Mouse (Mus musculus) lung, embryonic 14.5 days (tissue): ENCODE measurements around the gene Ankrd55. TPM values are rescaled to one million over a fixed set of nuclear protein-coding genes. Genes with fewer than 3 reads are reported as not detected.
"Not testable (repeated sequence)": the region's sequence is repeated elsewhere in the genome, so short reads cannot be mapped to it uniquely, and the experiment has no call there.

ENCODE experiments used
- ATAC-seq: fragments of 200-750 bp; cut with Nextera tagmentation; 2 replicates; pipeline ENCODE4 v1.8.0; 2017; ENCODE audit warnings: mild to moderate bottlenecking, moderate TSS enrichment, moderate library complexity; ENCODE audit not compliant: insufficient read depth
- DNase-seq: peaks from one replicate; pipeline ENCODE4 v3.0.0-alpha.2; 2015
- H3K27ac ChIP-seq: fragments of 300-500 bp; sonication (generic); 2 replicates; pipeline ENCODE4 v1.5.1; 2014; ENCODE audit warnings: low read depth, mild to moderate bottlenecking, moderate library complexity
- H3K27me3 ChIP-seq: fragments of 300-500 bp; sonication (generic); 2 replicates; pipeline ENCODE4 v1.6.1; 2014; ENCODE audit warnings: low read length, control low read depth; ENCODE audit not compliant: insufficient read depth
- H3K36me3 ChIP-seq: fragments of 300-500 bp; sonication (generic); 2 replicates; pipeline ENCODE4 v1.6.1; 2014; ENCODE audit warnings: control low read depth; ENCODE audit not compliant: insufficient read depth
- H3K4me1 ChIP-seq: fragments of 300-500 bp; sonication (generic); 2 replicates; pipeline ENCODE4 v1.6.1; 2014; ENCODE audit warnings: antibody characterized with exemption, control low read depth; ENCODE audit not compliant: insufficient read depth
- H3K4me2 ChIP-seq: fragments of 300-500 bp; sonication (generic); 2 replicates; pipeline ENCODE4 v1.6.1; 2014; ENCODE audit warnings: mild to moderate bottlenecking
- H3K4me3 ChIP-seq: fragments of 300-500 bp; sonication (generic); 2 replicates; pipeline ENCODE4 v1.5.1; 2014; ENCODE audit warnings: low read depth, low read length
- H3K9ac ChIP-seq: fragments of 300-500 bp; sonication (generic); 2 replicates; pipeline ENCODE4 v1.6.1; 2014
- H3K9me3 ChIP-seq: fragments of 300-500 bp; sonication (generic); 2 replicates; pipeline ENCODE4 v1.6.1; 2016; ENCODE audit warnings: low read depth, low read length, control low read depth
- CTCF ChIP-seq: IDR thresholded peaks from 2 replicates; pipeline ENCODE4 v1.5.1; 2016; ENCODE audit warnings: antibody characterized with exemption, low read depth
- WGBS: fragments of 180-500 bp; shearing (Covaris S2); extraction: QIAGEN DNeasy Blood & Tissue Kit; methylation state at CpG from one replicate; pipeline ENCODE4 v1.1.7; 2014; 5-methylcytosine and 5-hydroxymethylcytosine counted together
- polyA plus RNA-seq: library from polyadenylated mRNA; unstranded; fragments of >200 nt; fragmentation: Nextera tagmentation; extraction: Ambion mirVana; gene quantifications from 2 replicates; pipeline ENCODE4 v1.2.1, GENCODE M21; 2014

Ankrd55 gene
- polyA plus RNA-seq, 1 experiment from 2014 or later = 0.18 TPM

- TF ChIP-seq CTCF = no peak
These were observed 1.7 kb downstream of the Ankrd55 start for GRCm38 (mm10) chr13:112289981-112290380.

GRCm38 (mm10) chr13:112292489-112292888, 4.2 kb downstream of the Ankrd55 start:
- no peak for TF ChIP-seq CTCF
- ATAC-seq (no peak), DNase-seq (no peak)
- Histone ChIP-seq H3K27me3 (no peaks in the 10 kb centered on the region), H3K27ac (no peak overlapping the region), H3K9me3 (no peaks in the 10 kb centered on the region), H3K4me3 (no peak overlapping the region), H3K36me3 (no peaks in the 10 kb centered on the region), H3K9ac (no peak overlapping the region), H3K4me1 (peaks cover 14% of the 10 kb centered on the region), H3K4me2 (no peak overlapping the region)
- WGBS = 45% methylated on average over 4 of the region's 4 CpGs

More at GRCm38 (mm10) chr13:112289981-112290380, 1.7 kb downstream of the Ankrd55 start:
- peaks cover 14% of the 10 kb centered on the region for H3K4me1 ChIP-seq
- DNase-seq = no peak
- 46% methylated on average over 4 of the region's 4 CpGs for WGBS
- no peak overlapping the region for H3K4me3 ChIP-seq
- no peak overlapping the region for H3K9ac ChIP-seq
- H3K27me3 ChIP-seq = no peaks in the 10 kb centered on the region
- no peaks in the 10 kb centered on the region for H3K36me3 ChIP-seq
- H3K4me2 ChIP-seq = no peak overlapping the region
- ATAC-seq = no peak
- no peaks in the 10 kb centered on the region for H3K9me3 ChIP-seq
- no peak overlapping the region for H3K27ac ChIP-seq

GRCm38 (mm10) chr13:112293092-112293491, 4.8 kb downstream of the Ankrd55 start:
- 92% methylated on average over 6 of the region's 6 CpGs for WGBS
- H3K9ac ChIP-seq = no peak overlapping the region
- H3K9me3 ChIP-seq = no peaks in the 10 kb centered on the region
- H3K4me2 ChIP-seq = no peak overlapping the region
- H3K27me3 ChIP-seq = no peaks in the 10 kb centered on the region
- no peak overlapping the region for H3K27ac ChIP-seq
- DNase-seq = no peak
- ATAC-seq = no peak
- TF ChIP-seq CTCF = no peak
- no peak overlapping the region for H3K4me3 ChIP-seq
- H3K36me3 ChIP-seq = no peaks in the 10 kb centered on the region
- H3K4me1 ChIP-seq = peaks cover 8% of the 10 kb centered on the region

- 90% methylated on average over 6 of the region's 6 CpGs for WGBS
These were observed 6.2 kb downstream of the Ankrd55 start for GRCm38 (mm10) chr13:112294446-112294845.

GRCm38 (mm10) chr13:112297781-112298180, 9.5 kb downstream of the Ankrd55 start:
- ATAC-seq (no peak), DNase-seq (no peak)
- no peaks in the 10 kb centered on the region for H3K27me3 ChIP-seq
- no peak overlapping the region for H3K4me3 ChIP-seq
- no peaks in the 10 kb centered on the region for H3K36me3 ChIP-seq
- H3K4me2 ChIP-seq = no peak overlapping the region
- H3K9me3 ChIP-seq = no peaks in the 10 kb centered on the region
- H3K9ac ChIP-seq = no peak overlapping the region
- WGBS = 74% methylated on average over 6 of the region's 6 CpGs
- no peak for TF ChIP-seq CTCF
- no peak overlapping the region for H3K27ac ChIP-seq
- no peaks in the 10 kb centered on the region for H3K4me1 ChIP-seq

More at GRCm38 (mm10) chr13:112294446-112294845, 6.2 kb downstream of the Ankrd55 start:
- Histone ChIP-seq H3K9ac (no peak overlapping the region), H3K4me1 (peaks cover 1% of the 10 kb centered on the region), H3K27me3 (no peaks in the 10 kb centered on the region), H3K27ac (no peak overlapping the region), H3K36me3 (no peaks in the 10 kb centered on the region), H3K4me3 (no peak overlapping the region), H3K4me2 (no peak overlapping the region), H3K9me3 (no peaks in the 10 kb centered on the region)
- DNase-seq (no peak), ATAC-seq (no peak)
- TF ChIP-seq CTCF = no peak

- DNase-seq (no peak), ATAC-seq (no peak)
- H3K9ac ChIP-seq = no peak overlapping the region
- H3K9me3 ChIP-seq = no peaks in the 10 kb centered on the region
- H3K4me2 ChIP-seq = no peak overlapping the region
- no peak overlapping the region for H3K4me3 ChIP-seq
- no peaks in the 10 kb centered on the region for H3K27me3 ChIP-seq
- no peak for TF ChIP-seq CTCF
- no peak overlapping the region for H3K27ac ChIP-seq
- WGBS = 95% methylated on average over 2 of the region's 2 CpGs
- no peaks in the 10 kb centered on the region for H3K4me1 ChIP-seq
- no peaks in the 10 kb centered on the region for H3K36me3 ChIP-seq
These were observed 15.2 kb downstream of the Ankrd55 start for GRCm38 (mm10) chr13:112303429-112303828.

- ATAC-seq = no peak
- H3K9ac ChIP-seq = no peak overlapping the region
- H3K4me1 ChIP-seq = no peaks in the 10 kb centered on the region
- no peaks in the 10 kb centered on the region for H3K9me3 ChIP-seq
- no peaks in the 10 kb centered on the region for H3K36me3 ChIP-seq
- peak; percentile 83 for DNase-seq
- peak; percentile 78 for TF ChIP-seq CTCF
- WGBS = 12% methylated on average over 1 of the region's 1 CpGs
- H3K4me3 ChIP-seq = no peak overlapping the region
- no peak overlapping the region for H3K27ac ChIP-seq
- H3K27me3 ChIP-seq = no peaks in the 10 kb centered on the region
- H3K4me2 ChIP-seq = no peak overlapping the region
These were observed 20.4 kb downstream of the Ankrd55 start for GRCm38 (mm10) chr13:112308672-112309071.

GRCm38 (mm10) chr13:112311611-112312010, 23.4 kb downstream of the Ankrd55 start:
- H3K4me1 ChIP-seq, H3K27ac ChIP-seq, DNase-seq, H3K27me3 ChIP-seq, H3K36me3 ChIP-seq, ATAC-seq, H3K9me3 ChIP-seq, H3K9ac ChIP-seq, H3K4me2 ChIP-seq, H3K4me3 ChIP-seq: not testable (repeated sequence)
- WGBS = 62% methylated on average over 3 of the region's 3 CpGs
